Mouse (Mus musculus): ENCODE results near the gene Ctcfl.

Gene Ctcfl

GRCm38 (mm10) chr2:173072948-173073347 is 46.4 kb downstream of the Ctcfl start:
- TF ChIP-seq GATA4 (IDR thresholded peaks at IDR 0.05; ENCODE audit: insufficient replicate concordance, low read length), result no peak

GRCm38 (mm10) chr2:173064864-173065263 is 54.5 kb downstream of the Ctcfl start:
- no peak for TF ChIP-seq GATA4 (IDR thresholded peaks at IDR 0.05; ENCODE audit: insufficient replicate concordance, low read length)

GRCm38 (mm10) chr2:173063219-173063618 is 56.1 kb downstream of the Ctcfl start:
- TF ChIP-seq GATA4 (IDR thresholded peaks at IDR 0.05; ENCODE audit: insufficient replicate concordance, low read length), result no peak

GRCm38 (mm10) chr2:173061443-173062351 is 57.6 kb downstream of the Ctcfl start:
- no peak for TF ChIP-seq GATA4 (IDR thresholded peaks at IDR 0.05; ENCODE audit: insufficient replicate concordance, low read length)

- no peak for TF ChIP-seq GATA4 (IDR thresholded peaks at IDR 0.05; ENCODE audit: insufficient replicate concordance, low read length)
These were observed 58.9 kb downstream of the Ctcfl start for GRCm38 (mm10) chr2:173060450-173060849.

- no peak for TF ChIP-seq GATA4 (IDR thresholded peaks at IDR 0.05; ENCODE audit: insufficient replicate concordance, low read length)
These were observed 61.1 kb downstream of the Ctcfl start for GRCm38 (mm10) chr2:173058263-173058662.

- TF ChIP-seq GATA4 (IDR thresholded peaks at IDR 0.05; ENCODE audit: insufficient replicate concordance, low read length), result no peak
These were observed 61.7 kb downstream of the Ctcfl start for GRCm38 (mm10) chr2:173057623-173058022.

GRCm38 (mm10) chr2:173056882-173057315 is 62.4 kb downstream of the Ctcfl start:
- no peak for TF ChIP-seq GATA4 (IDR thresholded peaks at IDR 0.05; ENCODE audit: insufficient replicate concordance, low read length)

GRCm38 (mm10) chr2:173056303-173056881 is 62.9 kb downstream of the Ctcfl start:
- TF ChIP-seq GATA4 (IDR thresholded peaks at IDR 0.05; ENCODE audit: insufficient replicate concordance, low read length), result no peak

- no peak for TF ChIP-seq GATA4 (IDR thresholded peaks at IDR 0.05; ENCODE audit: insufficient replicate concordance, low read length)
These were observed 65.5 kb downstream of the Ctcfl start for GRCm38 (mm10) chr2:173053846-173054245.

GRCm38 (mm10) chr2:173052881-173053280 is 66.4 kb downstream of the Ctcfl start:
- TF ChIP-seq GATA4 (IDR thresholded peaks at IDR 0.05; ENCODE audit: insufficient replicate concordance, low read length), result no peak

GRCm38 (mm10) chr2:173050604-173051382 is 68.5 kb downstream of the Ctcfl start:
- TF ChIP-seq GATA4 (IDR thresholded peaks at IDR 0.05; ENCODE audit: insufficient replicate concordance, low read length), result no peak

- TF ChIP-seq GATA4 (IDR thresholded peaks at IDR 0.05; ENCODE audit: insufficient replicate concordance, low read length), result no peak
These were observed 69.5 kb downstream of the Ctcfl start for GRCm38 (mm10) chr2:173049817-173050216.

- no peak for TF ChIP-seq GATA4 (IDR thresholded peaks at IDR 0.05; ENCODE audit: insufficient replicate concordance, low read length)
These were observed 70.1 kb downstream of the Ctcfl start for GRCm38 (mm10) chr2:173049231-173049630.

GRCm38 (mm10) chr2:173048041-173048745 is 71.1 kb downstream of the Ctcfl start:
- TF ChIP-seq GATA4 (IDR thresholded peaks at IDR 0.05; ENCODE audit: insufficient replicate concordance, low read length), result no peak
